Mouse (Mus musculus) thymus, adult 2 months (tissue): Measurements from ENCODE around the gene Cd163. TPM values are rescaled to one million over a fixed set of nuclear protein-coding genes. Genes with fewer than 3 reads are reported as not detected.
"Not testable (repeated sequence)": the region's sequence is repeated elsewhere in the genome, so short reads cannot be mapped to it uniquely, and the experiment has no call there.

ENCODE experiments used
- DNase-seq: peaks from one replicate; pipeline ENCODE4 v3.0.0; 2021
- H3K27ac ChIP-seq: fragments of 200-500 bp; 2 replicates; pipeline ENCODE4 v1.5.1; 2012; ENCODE audit warnings: low read length, control low read depth; ENCODE audit not compliant: control insufficient read depth, insufficient read depth
- H3K27me3 ChIP-seq: fragments of 200-500 bp; 2 replicates; pipeline ENCODE4 v1.6.1; 2012; ENCODE audit warnings: mild to moderate bottlenecking, low read length, moderate library complexity, mixed read lengths; ENCODE audit not compliant: control insufficient read depth, insufficient read depth
- H3K36me3 ChIP-seq: fragments of 200-500 bp; 2 replicates; pipeline ENCODE4 v1.6.1; 2012; ENCODE audit warnings: mild to moderate bottlenecking, low read length, moderate library complexity; ENCODE audit not compliant: control insufficient read depth, insufficient read depth
- H3K4me1 ChIP-seq: fragments of 200-500 bp; replicated peaks from 2 replicates; pipeline ENCODE4 v1.6.1; 2012; ENCODE audit warnings: low read length; ENCODE audit not compliant: control insufficient read depth, insufficient read depth
- H3K4me3 ChIP-seq: fragments of 200-500 bp; 2 replicates; pipeline ENCODE4 v1.5.1; 2012; ENCODE audit warnings: mild to moderate bottlenecking, low read length, control low read depth, moderate library complexity; ENCODE audit not compliant: control insufficient read depth, insufficient read depth
- CTCF ChIP-seq: fragments of 200-500 bp; IDR thresholded peaks from 2 replicates; pipeline ENCODE4 v1.5.1; 2012; ENCODE audit warnings: mild to moderate bottlenecking, control low read depth, low read length, moderate library complexity, borderline replicate concordance; ENCODE audit not compliant: control insufficient read depth, poor library complexity, insufficient read depth; ENCODE audit errors: extremely low read depth
- POLR2A ChIP-seq: fragments of 200-500 bp; IDR thresholded peaks from 2 replicates; pipeline ENCODE4 v1.6.1; 2012; ENCODE audit warnings: mild to moderate bottlenecking, low read length, control low read depth, moderate library complexity; ENCODE audit not compliant: control insufficient read depth, poor library complexity, insufficient read depth; ENCODE audit errors: extremely low read depth
- WGBS: fragments of 180-500 bp; shearing (Covaris S2); methylation state at CpG from one replicate; pipeline ENCODE4 v1.1.7; 2018; 5-methylcytosine and 5-hydroxymethylcytosine counted together
- polyA plus RNA-seq: library from polyadenylated mRNA; depleted of rRNA; stranded (reverse); fragments of >200 nt; gene quantifications from 2 replicates; pipeline ENCODE4 v1.2.3, GENCODE M21; 2012

Gene Cd163
- polyA plus RNA-seq, 1 experiment: 1.4 TPM

GRCm38 (mm10) chr6:124278291-124278690 lies 26.2 kb upstream of the Cd163 start:
- Histone ChIP-seq H3K36me3 (no peaks in the 10 kb centered on the region), H3K27me3 (no peaks in the 10 kb centered on the region), H3K27ac (no peak overlapping the region), H3K4me1 (no peaks in the 10 kb centered on the region), H3K4me3 (no peak overlapping the region)
- TF ChIP-seq CTCF: no peak
- no peak for TF ChIP-seq POLR2A
- WGBS: 90% methylated on average over 5 of the region's 5 CpGs
- no peak for DNase-seq

DNA sequence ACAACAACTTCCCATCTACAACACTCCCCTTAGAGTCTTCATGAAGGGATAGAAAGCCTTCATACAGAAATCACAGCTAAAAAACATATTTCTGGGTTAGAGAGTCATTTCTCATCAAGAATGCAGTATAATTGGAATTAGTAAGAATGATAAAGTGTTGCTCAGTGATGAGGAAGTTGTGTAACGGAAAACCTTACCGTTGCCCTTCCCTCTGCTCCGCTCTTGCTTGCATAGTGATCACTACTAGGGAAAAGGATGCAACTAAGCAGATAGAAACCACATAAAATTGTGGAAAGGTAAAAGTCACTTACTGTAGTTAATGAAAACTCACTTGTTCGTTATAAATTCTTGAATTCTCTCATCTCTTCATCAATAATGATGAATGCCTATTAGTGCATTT lies 21.7 kb upstream of the Cd163 start:
- no peak overlapping the region for H3K27ac ChIP-seq
- no peaks in the 10 kb centered on the region for H3K27me3 ChIP-seq
- no peak for TF ChIP-seq CTCF
- no peak for TF ChIP-seq POLR2A
- DNase-seq: no peak
- 88% methylated on average over 4 of the region's 4 CpGs for WGBS
- no peak overlapping the region for H3K4me3 ChIP-seq
- H3K4me1 ChIP-seq: no peaks in the 10 kb centered on the region
- no peaks in the 10 kb centered on the region for H3K36me3 ChIP-seq

GRCm38 (mm10) chr6:124297378-124297777 lies 7.1 kb upstream of the Cd163 start:
- H3K4me1 ChIP-seq, H3K4me3 ChIP-seq, H3K36me3 ChIP-seq, H3K27ac ChIP-seq, H3K27me3 ChIP-seq, DNase-seq: not testable (repeated sequence)
- 97% methylated on average over 5 of the region's 5 CpGs for WGBS

GRCm38 (mm10) chr6:124301447-124302192 lies 2.8 kb upstream of the Cd163 start:
- WGBS: 92% methylated on average over 3 of the region's 3 CpGs
- DNase-seq: no peak
- H3K36me3 ChIP-seq: no peaks in the 10 kb centered on the region
- H3K4me3 ChIP-seq: no peak overlapping the region
- no peaks in the 10 kb centered on the region for H3K4me1 ChIP-seq
- no peaks in the 10 kb centered on the region for H3K27me3 ChIP-seq
- no peak for TF ChIP-seq CTCF
- TF ChIP-seq POLR2A: no peak
- no peak overlapping the region for H3K27ac ChIP-seq

DNA sequence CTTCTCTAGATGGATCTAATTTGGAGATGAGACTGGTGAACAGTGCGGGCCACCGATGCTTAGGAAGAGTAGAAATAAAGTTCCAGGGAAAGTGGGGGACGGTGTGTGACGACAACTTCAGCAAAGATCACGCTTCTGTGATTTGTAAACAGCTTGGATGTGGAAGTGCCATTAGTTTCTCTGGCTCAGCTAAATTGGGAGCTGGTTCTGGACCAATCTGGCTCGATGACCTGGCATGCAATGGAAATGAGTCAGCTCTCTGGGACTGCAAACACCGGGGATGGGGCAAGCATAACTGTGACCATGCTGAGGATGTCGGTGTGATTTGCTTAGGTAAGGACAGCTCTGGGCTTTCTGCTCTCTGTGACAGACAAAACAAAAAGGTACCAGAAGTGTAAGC lies 4.5 kb downstream of the Cd163 start:
- Histone ChIP-seq H3K4me3 (no peak overlapping the region), H3K27ac (no peak overlapping the region), H3K4me1 (no peaks in the 10 kb centered on the region), H3K36me3 (no peaks in the 10 kb centered on the region), H3K27me3 (no peaks in the 10 kb centered on the region)
- WGBS: 96% methylated on average over 8 of the region's 8 CpGs
- no peak for TF ChIP-seq CTCF
- TF ChIP-seq POLR2A: no peak
- DNase-seq: no peak

GRCm38 (mm10) chr6:124312292-124312691 lies 7.8 kb downstream of the Cd163 start:
- H3K4me3 ChIP-seq: no peak overlapping the region
- H3K4me1 ChIP-seq: no peaks in the 10 kb centered on the region
- H3K36me3 ChIP-seq: no peaks in the 10 kb centered on the region
- TF ChIP-seq POLR2A (no peak), CTCF (no peak)
- H3K27ac ChIP-seq: no peak overlapping the region
- no peak for DNase-seq
- no peaks in the 10 kb centered on the region for H3K27me3 ChIP-seq
- WGBS: 92% methylated on average over 6 of the region's 6 CpGs

- Histone ChIP-seq H3K4me1 (no peaks in the 10 kb centered on the region; the same call in 1 of the 2 replicates), H3K27ac (no peak overlapping the region), H3K36me3 (no peaks in the 10 kb centered on the region), H3K4me3 (no peak overlapping the region), H3K27me3 (no peaks in the 10 kb centered on the region)
- DNase-seq: peak; percentile 3
- 25% methylated on average over 6 of the region's 6 CpGs for WGBS
- no peak for TF ChIP-seq CTCF
- no peak for TF ChIP-seq POLR2A
These were observed 15.9 kb downstream of the Cd163 start for GRCm38 (mm10) chr6:124320371-124320770.
